Mouse (Mus musculus) kidney, postnatal 14 days (tissue): Measurements from ENCODE around the gene Hsdl1.

ENCODE experiments used
- DNase-seq: peaks from one replicate; pipeline ENCODE4 v3.0.0; 2022; ENCODE audit warnings: mixed read lengths

The Hsdl1 gene

DNA sequence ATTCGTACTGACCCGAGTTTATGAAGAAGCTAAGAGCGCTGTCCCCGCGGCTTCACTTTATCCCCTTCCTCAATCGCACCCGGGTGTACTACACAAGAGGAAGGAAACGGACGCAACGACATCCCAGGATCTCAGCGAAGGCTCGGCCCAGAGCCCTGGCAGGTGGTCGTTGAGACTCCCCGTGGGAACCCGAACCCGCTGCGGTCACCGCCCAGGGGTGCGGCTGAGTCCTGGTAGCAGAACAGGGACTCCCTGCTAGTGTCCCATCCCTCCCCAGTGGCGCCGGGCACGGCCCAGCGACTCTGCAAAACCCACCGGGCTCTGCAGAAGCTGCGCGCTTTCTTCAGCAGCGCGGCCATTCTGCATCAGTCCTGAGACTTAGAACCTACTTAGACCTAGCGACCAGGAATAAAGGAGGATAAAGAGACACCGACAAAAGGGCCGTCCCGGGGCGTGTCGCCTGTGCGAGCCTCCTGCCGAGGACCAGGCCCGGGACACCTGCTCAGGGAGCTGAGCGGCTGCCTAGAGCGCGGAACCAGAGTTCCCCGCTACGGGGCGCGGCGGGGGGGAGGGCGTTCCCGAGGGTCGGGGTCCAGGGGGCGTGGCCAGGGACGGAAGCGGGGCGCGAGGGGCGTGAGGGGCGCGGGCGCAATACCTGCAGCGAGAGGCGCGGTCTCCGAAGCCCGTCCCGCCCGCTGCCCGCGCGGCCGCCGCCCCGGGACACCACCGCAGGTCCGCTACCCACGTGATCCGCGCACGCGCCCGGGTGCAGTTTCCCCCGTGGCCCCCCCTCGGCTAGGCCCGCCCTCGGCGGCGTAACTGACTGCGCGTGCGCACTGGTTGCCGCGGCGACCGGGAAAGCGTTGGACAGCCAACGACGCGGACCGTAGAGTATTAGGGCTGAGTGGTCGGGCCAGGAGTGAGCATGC lies at the start of gene Hsdl1, which contains the start of gene Dnaaf1:
Hsdl1 (minus strand) TSS at position 747 of the 929 bp plus-strand sequence.
Dnaaf1 (plus strand) TSS at position 799 of the 929 bp plus-strand sequence.
- peak; percentile 98 for DNase-seq

DNA sequence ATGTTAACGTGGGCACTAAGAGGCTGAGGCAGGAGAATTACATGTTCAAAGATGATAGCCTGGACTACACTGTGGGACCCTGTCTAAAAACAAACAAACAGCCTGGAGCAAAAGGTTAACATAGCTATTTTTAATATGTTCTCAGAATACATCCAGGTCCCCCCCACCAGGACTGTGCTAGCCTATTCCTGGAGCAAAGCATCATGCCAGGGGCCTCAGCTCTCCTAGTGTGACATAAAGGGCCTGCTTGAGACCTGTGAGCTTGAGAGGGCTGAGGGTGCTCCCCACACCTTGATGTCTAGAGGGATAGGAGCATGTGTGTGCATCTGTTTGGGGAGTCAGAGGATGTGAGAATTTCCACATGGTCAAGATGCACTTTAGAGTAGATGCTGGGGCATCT lies 48.8 kb upstream of the Hsdl1 start:
- DNase-seq, result no peak

DNA sequence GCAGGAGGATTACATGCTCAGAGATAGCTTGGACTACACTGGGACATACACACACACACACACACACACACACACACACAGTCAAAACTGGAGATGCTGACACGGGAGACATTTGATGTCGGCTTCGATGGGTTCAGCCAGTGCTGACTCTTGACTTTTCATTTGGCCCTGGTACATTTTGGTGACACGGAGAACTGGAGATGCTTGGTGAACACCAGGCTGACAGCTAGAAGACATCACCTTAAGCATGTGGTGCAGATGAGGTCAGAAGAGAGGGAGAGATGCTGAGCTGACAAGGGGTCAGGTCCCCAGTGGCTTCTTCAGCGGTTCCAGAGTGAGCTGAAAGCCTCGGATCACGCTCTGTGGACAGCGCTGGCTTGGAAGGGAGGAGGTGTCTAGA lies 48.1 kb upstream of the Hsdl1 start:
- no peak for DNase-seq

DNA sequence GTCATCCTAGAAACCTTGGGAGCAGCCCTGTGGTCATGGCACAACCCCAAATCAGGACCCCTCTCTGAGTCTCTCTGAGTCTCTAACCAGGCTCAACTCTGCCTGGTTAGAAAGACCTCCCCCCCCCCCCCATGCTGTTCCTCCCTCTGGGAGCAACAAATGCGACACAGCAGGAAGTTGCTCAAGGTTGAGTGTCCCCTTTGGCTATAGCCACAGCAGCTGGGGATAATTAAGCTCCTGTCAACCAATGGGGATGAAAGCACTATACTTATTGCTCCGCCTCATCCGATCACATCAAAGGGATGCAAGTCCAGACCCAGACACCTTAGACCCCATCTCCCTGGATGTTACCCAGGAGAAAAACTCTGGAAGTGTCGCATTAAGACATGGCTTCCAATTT lies 47.6 kb upstream of the Hsdl1 start:
- no peak for DNase-seq

DNA sequence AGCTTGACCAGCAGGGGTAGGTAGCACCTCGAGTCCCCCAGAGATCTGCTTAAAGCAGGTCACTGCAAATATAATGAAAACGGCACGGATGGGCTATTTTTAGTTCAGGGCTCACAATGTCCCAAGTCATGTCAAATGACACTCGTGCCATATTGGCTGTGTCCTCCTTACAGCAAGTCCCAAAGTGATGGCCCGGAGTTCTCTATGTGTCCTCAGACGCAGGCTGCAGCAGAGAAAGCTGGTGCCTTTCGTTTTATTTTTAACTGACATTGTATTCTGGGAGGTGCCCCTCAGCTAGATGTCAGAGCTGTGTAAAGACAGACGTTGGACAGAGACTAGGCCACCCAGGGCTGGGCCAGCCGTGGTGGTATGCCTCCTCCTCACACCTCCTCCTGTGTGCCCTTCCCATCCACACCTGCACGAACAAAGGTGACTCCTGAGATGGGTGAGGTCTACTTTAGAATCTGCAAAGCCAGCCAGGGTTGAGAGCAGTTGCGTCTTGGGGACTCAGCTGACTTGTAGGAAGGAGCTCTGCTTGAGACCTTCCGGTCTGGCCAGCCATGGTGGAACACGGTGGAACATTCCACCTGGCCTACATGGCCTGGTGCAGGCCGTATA lies 46.0 kb upstream of the Hsdl1 start:
- DNase-seq, result no peak

DNA sequence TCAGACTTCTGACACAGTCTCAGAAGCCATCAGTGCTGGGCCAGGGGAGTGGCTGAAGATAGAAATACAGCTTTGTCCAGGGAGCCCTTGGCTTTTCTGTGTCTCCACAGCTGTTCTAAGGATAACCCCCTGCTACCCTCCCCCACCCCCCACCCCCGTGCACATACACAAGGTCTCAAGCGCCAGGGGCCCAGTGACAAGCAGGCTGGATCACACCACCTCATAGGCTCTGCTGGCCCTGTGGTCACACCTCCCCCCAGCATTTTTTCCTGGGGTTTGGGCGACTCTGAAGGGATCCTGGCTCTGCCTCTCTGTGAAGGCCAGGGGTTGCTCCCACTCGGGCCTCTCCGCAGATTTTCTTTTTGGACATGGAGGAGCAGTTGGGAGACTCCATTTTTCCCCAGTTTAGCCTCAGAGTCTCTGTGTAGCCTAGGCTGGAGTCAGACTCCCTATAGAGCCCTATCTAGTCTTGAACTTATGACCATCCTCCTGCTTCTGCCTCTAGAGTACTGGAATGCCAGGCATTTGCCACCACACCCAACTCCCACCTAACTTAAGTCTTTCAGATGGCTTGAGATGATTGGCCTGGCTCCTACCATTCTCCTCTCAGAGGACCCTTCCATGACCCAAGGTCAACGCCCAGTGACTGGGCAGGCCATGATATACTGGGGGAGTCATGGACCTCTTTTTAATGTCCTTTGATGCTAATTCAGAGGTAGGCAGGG lies 45.3 kb upstream of the Hsdl1 start:
- no peak for DNase-seq

DNA sequence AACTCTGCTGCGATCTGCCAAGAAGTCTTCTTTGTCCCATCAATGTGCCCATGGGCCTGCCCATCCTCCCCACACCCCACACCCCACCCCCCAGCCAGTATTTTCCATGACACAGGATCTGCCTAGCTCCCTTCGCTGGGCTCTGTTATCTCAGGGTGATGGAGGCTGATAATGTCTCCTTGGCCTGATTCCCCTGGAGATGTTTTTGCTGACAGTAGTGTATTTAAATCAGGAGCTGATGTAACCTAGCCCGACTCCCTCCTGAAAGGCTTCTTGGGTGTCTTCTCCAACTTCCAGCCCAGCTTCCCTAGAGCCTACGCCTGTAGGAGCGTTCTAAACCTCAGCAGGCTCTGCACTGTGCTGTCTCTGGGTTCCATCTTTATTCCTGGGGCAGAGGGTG lies 43.9 kb upstream of the Hsdl1 start:
- DNase-seq, result no peak

DNA sequence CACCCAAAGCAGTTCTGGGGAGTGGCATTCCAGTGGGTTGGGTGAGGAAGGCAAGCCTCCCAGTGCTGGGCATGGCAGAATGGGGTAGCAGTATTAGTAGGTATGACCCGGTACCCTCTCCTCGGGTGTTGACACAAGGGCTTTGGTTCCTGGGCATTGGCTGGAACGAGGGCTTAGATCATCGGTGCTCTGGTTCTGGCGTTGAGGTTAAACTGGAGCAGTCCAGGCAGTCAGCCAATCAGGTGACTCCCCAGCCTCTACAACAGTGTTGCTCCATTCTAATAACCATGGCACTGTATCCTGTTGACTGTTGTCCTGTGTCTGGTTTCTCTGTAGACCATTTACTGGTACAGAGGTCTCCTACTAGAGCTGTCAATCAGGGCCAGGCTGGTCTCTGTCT lies 42.6 kb upstream of the Hsdl1 start:
- DNase-seq, result no peak

DNA sequence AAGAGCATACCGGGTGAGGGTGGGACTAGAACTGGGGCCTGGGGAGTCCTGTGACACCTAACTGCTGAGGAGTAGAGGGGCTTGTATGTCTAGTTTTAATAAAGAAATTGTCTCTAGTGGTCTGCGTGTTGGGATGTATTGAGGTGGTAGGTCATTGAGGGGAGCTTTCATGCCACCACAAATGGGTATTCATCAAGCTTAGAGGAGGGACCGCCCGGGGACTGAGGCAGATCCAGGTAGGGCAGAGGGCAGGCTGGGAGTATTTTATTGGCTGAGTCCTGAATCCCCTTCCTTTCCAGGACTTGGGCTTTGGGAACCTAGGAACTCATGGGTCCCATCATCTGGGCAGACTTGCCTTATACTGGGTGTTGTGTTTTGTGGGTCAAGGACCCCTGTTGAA lies 41.8 kb upstream of the Hsdl1 start:
- no peak for DNase-seq

DNA sequence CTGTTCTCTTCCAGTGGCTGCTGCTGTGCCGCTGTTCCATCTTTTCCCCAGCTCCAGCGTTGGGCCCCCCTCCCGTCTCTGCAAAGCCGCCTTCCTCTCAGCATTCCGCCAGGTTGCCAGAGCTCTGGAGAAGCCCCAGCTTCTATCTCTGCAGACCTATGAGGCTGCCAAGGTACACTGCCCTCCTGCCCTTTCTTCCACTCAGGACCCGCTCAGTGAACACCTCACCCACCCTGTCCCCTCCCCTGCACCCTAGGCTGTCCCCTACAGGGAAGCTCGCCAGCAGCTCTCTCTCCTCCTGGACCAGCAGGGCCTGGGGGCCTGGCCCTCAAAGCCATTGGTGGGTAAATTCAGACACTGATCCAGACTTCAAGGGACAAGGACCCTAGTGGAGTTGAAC lies 41.4 kb upstream of the Hsdl1 start:
- DNase-seq, result no peak

DNA sequence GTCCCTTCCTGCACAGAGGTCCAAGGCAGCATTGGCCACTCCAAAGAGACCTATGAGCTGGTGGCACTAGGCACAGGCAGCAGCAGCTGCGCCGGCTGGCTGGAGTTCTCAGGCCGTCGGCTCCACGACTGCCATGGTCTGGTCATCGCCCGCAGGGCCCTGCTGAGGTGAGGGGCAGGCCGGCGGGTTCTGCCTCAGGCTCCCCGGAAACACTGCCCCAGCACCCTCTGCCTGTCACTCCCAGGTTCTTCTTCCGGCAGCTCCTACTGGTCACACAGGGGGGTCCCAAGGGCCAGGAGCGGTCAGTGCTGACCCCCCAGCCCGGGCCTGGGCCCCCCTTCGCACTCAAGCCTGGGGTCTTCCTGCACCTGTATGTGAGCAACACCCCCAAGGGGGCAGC lies 40.1 kb upstream of the Hsdl1 start:
- DNase-seq, result no peak

DNA sequence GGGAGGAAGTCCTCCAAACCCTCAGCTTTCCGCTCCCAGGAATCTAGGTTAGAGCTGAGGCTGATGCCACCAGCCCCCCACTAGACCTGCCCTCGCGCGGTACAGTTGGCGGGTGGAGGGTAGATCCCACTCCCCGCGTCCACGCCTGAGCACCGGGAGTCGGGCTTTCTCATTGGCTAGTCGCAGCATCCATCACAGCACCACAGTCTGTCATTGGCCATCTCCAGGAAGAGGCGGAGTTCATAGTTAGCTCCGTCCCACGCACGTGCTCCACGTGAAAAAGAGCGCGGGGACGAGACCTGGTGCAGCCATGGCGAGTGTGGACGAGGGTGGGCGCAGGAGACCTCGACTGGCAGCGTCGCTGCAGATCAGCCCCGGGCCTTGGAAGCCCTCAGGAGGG lies 37.5 kb upstream of the Hsdl1 start, which contains the start of gene Adad2:
Adad2 (plus strand) TSS at position 277 of the 400 bp plus-strand sequence.
- no peak for DNase-seq

DNA sequence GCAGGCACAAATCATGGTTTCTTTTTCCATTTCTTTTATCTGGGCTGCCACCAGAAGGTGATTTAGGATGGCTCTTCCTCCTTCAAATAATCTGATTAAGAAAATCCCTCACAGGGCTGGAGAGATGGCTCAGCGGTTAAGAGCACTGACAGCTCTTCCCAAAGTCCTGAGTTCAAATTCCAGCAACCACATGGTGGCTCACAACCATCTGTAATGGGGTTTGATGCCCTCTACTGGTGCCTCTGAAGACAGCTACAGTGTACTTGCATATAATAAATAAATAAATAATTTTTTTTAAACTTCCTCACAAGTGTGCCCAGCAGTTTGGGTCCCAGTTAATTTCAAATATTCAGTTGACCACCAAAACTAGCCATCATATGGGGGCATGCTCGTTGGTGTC lies 31.2 kb upstream of the Hsdl1 start:
- peak; percentile 26 for DNase-seq

DNA sequence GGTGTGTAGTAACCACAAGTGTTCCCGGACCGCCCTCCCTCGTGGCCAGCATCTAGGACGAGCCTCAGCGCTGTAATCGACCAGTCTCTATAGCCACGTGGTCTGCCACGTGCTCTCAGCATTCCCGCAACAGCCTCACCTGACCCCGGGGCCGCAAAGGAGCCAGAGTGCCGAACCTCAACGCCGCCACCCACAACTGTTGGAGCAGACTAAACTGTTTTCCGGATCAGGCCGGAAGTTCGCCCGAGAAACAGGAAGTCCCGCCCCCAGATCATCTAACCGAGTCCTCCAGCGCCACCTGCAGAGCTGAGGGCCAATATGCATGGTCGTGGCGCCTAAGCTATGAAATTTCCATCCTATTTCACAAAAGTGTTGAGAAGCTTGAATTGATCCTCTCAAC lies 30.0 kb upstream of the Hsdl1 start, which contains the start of gene Taf1c:
Taf1c (minus strand) TSS at position 227 of the 400 bp plus-strand sequence.
- peak; percentile 94 for DNase-seq

DNA sequence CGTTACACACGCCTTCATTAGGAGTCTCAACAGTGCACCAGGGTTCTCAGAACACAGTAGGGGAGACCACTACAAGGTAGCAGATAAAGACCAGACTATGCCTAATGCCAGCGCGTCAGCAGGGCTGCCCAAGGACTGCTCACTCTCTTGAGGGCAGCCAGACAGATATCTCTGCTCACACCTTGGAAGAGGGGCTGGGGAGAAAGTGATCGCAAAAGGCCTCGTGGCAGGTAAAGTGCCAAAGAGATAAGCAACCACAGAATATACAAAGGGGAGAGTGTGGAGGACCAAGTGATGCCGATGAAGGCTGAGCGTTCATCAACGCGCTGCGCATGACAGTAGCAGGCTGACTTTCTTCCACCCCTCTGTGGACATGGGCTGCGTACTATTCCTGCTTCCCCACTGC lies 29.4 kb upstream of the Hsdl1 start:
- no peak for DNase-seq

DNA sequence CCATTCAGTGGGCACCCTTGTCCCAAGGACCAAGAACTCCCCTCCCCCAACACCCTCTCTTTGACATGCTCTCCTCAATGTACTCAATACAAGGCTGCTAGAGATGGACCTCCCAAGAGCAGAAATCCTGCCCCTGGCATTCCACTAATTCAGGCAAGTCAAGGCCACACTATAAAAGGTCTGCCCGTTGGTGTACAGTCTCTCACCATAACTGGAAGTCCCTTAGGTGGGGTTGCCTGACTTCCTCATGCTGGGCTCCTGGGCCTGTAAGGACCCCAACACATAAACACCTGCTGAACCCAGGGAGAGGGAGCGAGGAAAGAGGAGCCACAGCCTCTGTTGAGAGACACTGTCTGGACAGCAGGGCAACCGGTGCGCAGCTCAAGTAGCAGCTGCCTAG lies 28.8 kb upstream of the Hsdl1 start:
- no peak for DNase-seq

DNA sequence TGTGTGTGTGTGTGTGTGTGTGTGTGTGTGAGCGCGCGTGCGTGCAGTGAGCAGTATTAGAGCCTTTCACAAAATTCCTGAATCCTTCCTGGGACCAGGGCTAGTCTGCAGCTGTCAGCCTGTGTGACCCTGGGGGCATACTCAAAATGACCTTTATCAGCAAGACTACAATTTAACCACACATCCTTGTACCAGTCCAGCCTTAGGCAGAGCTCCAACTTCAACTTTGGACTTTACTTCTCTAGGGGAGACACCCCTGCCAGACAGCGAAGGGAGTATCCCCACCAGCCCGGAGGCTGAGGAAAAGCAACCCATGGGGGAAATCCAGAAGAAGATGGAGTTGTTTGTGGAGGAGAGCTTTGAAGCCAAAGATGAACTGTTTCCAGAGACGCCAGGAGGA lies 16.5 kb upstream of the Hsdl1 start:
- DNase-seq, result peak; percentile 43

DNA sequence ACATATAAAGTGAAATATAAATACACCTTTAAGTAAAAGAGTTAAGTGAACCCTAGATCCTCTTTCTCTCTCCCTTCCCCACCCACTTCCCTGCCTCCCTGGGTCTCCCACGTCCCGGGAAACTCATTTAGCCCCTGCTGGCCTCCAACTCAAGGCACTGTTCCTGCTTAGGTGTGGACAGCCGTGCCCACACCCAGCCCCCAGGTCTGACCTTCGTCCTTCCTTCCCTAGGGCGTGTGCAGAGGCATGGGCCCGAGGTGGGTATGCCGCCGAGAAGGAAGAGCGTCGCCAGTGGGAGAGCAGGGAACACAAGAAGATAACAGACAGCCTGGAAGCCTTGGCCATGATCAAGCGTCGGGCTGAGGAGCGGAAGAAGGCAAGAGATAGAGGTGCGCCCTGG lies 15.4 kb upstream of the Hsdl1 start:
- peak; percentile 21 for DNase-seq

DNA sequence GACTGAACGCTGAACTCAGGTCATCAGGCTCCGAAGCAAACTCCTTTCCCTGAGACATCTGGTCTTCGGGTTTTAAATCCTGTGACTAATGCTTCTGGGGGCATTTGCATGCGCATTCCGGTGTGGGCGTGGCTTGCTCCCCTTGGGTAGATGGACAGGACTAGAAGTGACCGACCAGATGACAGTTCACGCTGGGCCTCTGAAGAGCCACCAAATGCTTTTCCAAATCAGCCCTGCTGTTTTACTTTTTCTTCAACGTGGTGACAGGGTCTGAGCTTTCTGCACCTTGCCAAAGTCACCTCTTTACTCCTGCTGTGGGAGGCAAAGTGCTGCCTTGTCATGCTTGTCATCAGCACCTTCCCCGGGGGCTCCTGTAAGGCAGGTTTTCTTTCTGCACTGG lies 13.9 kb upstream of the Hsdl1 start:
- no peak for DNase-seq

DNA sequence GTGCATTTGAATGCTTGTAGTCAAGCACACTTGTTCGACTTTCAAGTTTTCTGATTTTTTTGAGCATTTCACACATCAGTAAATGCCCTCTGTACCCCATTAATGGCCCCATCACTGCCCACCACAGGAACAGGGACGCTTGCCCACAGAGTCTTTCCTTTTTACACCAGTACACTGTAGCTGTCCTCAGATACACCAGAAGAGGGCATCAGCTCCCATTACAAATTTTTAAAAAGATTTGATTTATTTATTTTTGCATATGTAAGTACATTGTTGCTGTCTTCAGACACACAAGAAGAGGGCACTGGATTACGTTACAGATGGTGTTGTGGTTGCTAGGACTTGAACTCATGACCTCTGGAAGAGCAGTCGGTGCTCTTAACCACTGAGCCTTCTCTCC lies 13.3 kb upstream of the Hsdl1 start:
- no peak for DNase-seq

DNA sequence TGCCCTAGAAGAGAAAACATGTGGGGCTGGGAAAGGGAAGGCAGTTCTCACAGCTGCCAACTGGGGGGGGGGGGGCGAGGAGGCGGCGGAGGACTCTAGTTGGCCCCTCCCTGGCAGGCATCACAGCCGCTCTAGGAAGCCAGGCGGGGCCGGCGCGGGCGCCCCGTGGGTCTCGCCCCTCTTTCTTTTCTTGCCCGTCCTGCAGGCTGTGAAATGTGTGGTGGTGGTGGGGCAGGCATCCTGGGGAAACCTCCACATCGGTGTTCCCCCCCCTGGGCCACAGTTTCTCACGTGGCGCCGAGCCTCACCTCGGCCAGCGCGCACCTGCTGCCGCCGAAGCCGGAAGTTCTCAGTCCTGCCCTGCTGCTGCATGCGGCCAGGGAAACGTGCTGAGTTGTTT lies 10.9 kb upstream of the Hsdl1 start:
- DNase-seq, result no peak

DNA sequence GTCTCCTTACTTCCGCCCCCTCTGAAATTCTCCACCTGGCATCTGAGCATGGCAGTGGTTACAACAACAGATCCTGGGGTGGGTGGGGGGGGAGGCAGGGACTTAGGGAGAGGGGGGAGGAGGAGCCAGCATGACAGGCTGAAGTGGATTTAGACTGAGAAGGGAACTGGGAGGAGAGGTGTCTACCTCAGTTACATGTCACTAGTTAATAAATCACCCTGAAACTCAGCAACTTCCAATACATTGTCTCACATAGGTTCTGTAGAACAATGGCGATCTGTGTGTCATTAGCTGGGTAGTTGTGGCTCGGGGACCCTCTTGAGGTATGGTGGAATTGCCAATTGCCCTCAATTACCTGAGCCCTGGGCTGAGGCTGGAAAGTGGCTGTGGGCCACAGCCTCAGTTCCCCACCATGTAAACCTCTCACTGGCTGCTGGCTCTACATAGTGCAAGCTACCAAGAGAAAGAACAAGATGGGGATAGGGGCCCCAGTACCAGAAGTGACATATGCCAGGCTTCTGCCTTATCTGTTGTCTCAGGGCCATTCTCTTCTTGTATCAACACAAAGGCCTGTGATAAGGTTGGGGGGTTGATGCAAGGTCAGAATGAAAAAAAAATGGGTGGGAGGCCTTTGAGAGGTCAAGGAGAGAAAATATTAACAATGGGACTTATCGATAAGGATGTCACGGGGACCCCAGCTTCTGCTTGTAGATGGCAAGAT lies 5.6 kb upstream of the Hsdl1 start:
- no peak for DNase-seq

DNA sequence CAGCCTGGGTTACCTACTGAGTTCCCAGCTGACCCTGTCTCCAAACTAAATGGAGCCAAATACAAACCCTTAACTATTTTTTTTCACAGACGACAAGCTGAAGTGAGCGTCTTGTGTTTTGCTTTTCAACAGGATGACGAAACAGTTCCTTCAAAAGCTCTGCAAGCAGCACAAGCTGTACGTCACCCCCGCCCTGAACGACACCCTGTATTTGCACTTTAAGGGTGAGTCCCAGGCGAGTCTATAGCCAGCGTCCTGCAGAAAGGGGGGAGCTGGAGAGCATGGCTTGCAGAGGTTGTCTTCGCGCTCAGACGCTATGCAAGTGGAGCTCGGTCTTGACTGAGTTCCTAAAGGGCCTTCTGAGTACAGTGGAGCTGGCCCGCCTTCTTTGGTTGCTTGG lies 4.1 kb upstream of the Hsdl1 start:
- DNase-seq, result no peak
